Mouse (Mus musculus) granulocyte monocyte progenitor cell, adult 5-6 weeks (primary cell): Measurements from ENCODE around the gene Sec16b. TPM values are rescaled to one million over a fixed set of nuclear protein-coding genes. Genes with fewer than 3 reads are reported as not detected.

Experiments
- ATAC-seq: replicated peaks from 2 replicates; pipeline ENCODE4 v1.8.0; 2016; ENCODE audit warnings: mild to moderate bottlenecking, moderate TSS enrichment, inconsistent platforms; ENCODE audit not compliant: poor library complexity, severe bottlenecking
- total RNA-seq, 2 experiments: library from RNA; stranded (forward) in 1 of 2; stranded (reverse) in 1 of 2; fragments of 200-712, 200-1000 nt in 1 of 2; fragments of >200 nt in 1 of 2; fragmentation: Nextera tagmentation in 1 of 2; gene quantifications; 2 replicates each; pipeline ENCODE4 v1.2.3; 2014 to 2017

The Sec16b gene
- total RNA-seq, 2 experiments from 2014 or later = 0.15 to 1.5 TPM

GRCm38 (mm10) chr1:157512690-157513448, 6.3 kb downstream of the Sec16b start:
- ATAC-seq = no peak

- ATAC-seq = no peak
Measured at GRCm38 (mm10) chr1:157513559-157513958, 7.0 kb downstream of the Sec16b start.

GRCm38 (mm10) chr1:157514298-157514697, 7.8 kb downstream of the Sec16b start:
- no peak for ATAC-seq

GRCm38 (mm10) chr1:157516838-157517808, 10.6 kb downstream of the Sec16b start:
- peak; percentile 61 for ATAC-seq

GRCm38 (mm10) chr1:157518111-157518523, 11.6 kb downstream of the Sec16b start:
- ATAC-seq = peak; percentile 37; the same call in 1 of the 2 replicates

- no peak for ATAC-seq
Measured at GRCm38 (mm10) chr1:157519396-157519795, 12.9 kb downstream of the Sec16b start.

- no peak for ATAC-seq
Measured at GRCm38 (mm10) chr1:157522322-157522721, 15.8 kb downstream of the Sec16b start.

- ATAC-seq = no peak
Measured at GRCm38 (mm10) chr1:157524775-157525174, 18.2 kb downstream of the Sec16b start.

GRCm38 (mm10) chr1:157525692-157526354, 19.3 kb downstream of the Sec16b start:
- ATAC-seq = no peak

- ATAC-seq = no peak
Measured at GRCm38 (mm10) chr1:157526625-157527024, 20.1 kb downstream of the Sec16b start.

- ATAC-seq = peak; percentile 89
Measured at GRCm38 (mm10) chr1:157532826-157533460, 26.4 kb downstream of the Sec16b start.

- no peak for ATAC-seq
Measured at GRCm38 (mm10) chr1:157535571-157535970, 29.0 kb downstream of the Sec16b start.

GRCm38 (mm10) chr1:157536471-157536870, 29.9 kb downstream of the Sec16b start:
- peak; percentile 53 for ATAC-seq

- ATAC-seq = peak; percentile 58
Measured at GRCm38 (mm10) chr1:157537636-157538035, 31.1 kb downstream of the Sec16b start.

- no peak for ATAC-seq
Measured at GRCm38 (mm10) chr1:157545056-157545455, 38.5 kb downstream of the Sec16b start.

GRCm38 (mm10) chr1:157547658-157548057, 41.1 kb downstream of the Sec16b start:
- peak; percentile 47; the same call in 1 of the 2 replicates for ATAC-seq

- ATAC-seq = peak; percentile 50
Measured at GRCm38 (mm10) chr1:157549721-157550120, 43.2 kb downstream of the Sec16b start.

GRCm38 (mm10) chr1:157552749-157553451, 46.4 kb downstream of the Sec16b start:
- ATAC-seq = peak; percentile 87

GRCm38 (mm10) chr1:157554163-157554562, 47.6 kb downstream of the Sec16b start:
- ATAC-seq = peak; percentile 49
